Mouse (Mus musculus) c-Kit-positive CD71-positive TER-119-positive erythroid progenitor cells, embryonic 14.5 days (primary cell): ENCODE data around the gene Pik3c2b.

Source experiments
- DNase-seq: peaks from one replicate; pipeline ENCODE4 v3.0.0-alpha.2; 2013; ENCODE audit warnings: low spot score

Gene Pik3c2b

DNA sequence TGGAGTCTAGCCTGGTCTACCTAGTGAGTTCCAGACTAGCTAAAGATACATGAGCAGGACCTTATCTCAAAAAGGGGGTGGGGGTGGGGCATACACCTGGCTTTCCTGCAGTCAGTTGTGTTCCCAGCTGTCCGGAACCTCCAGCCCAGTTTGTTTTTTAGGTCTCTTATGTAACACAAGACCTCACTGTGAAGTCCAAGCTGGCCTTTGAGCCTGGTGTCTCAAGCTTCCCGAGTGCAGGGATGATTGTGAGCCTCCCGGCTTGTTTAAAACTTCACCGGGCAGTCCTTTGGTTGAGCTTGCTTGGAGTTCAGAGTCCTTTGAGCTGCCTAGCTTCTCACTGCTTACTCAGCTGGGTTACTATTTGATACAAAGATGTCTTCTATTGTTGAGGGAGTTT lies 88.6 kb downstream of the Pik3c2b start:
- peak; percentile 41 for DNase-seq

- DNase-seq, result no peak
These were observed 89.4 kb downstream of the Pik3c2b start for GRCm38 (mm10) chr1:133134881-133135280.

DNA sequence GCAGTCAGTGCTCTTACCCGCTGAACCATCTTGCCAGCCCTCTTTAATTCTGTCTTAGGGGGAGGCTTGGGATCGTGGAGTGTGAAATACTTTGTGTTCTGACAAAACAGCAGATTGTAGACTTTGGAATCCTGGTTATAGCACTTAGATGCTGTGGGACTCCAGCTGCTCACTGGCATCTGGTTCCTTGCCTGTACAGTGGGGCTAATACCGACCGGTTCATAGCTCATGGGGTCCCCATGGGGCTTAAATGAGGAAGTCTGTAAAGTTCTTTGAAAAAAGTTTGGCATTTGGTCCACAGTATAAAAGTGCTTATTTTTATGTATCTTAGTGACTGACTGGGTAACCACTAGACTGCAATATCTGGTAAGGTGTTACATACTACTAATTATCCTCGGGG lies 90.3 kb downstream of the Pik3c2b start:
- DNase-seq, result no peak

- DNase-seq, result no peak
These were observed 92.9 kb downstream of the Pik3c2b start for GRCm38 (mm10) chr1:133138401-133138800.

DNA sequence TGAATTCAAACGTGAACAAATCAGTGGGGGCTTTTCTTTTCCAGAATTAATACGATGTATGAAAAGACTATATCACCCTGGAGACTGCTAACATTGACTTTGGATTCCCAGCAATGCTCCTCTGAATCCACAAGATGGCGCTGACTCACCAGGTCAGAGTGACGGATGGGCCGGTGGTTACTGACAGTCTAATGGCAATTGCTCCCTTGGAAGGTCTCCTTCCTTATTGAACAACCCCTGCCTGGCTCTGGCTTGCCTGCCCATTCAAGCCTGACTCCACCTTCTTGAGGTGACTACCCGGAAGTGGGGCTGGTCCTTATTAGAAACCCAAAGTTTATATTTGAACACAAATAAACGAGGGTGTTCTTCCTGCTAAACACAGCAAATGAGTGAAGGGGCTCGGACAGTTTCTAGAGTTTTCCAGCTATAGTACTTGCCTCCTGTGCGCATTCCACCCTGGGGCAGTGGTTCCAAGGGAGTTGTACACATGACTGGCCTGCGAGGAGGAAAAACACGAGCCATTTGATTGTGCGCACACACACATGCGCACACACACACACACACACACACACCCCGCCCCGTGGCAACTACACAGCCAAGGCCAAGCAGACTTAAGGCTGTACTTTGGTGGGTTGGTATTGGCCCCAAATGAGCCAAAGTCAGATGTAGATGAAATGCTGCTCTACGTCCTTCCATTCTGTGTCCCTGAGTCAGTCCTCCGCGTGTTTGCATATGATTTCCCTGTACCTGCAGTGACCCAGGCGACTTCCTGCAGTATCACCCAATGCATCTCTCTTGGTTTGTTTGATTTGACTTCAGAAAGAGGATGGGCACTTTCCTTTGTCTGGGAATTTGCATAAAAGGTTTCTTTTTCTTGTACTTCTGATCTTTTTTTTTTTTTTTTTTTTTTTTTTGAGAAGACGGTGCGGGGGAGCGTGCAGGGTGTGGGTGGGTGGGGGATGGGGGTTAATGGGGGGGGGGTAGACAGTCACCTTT lies 100.8 kb downstream of the Pik3c2b start:
- peak; percentile 42 for DNase-seq

DNA sequence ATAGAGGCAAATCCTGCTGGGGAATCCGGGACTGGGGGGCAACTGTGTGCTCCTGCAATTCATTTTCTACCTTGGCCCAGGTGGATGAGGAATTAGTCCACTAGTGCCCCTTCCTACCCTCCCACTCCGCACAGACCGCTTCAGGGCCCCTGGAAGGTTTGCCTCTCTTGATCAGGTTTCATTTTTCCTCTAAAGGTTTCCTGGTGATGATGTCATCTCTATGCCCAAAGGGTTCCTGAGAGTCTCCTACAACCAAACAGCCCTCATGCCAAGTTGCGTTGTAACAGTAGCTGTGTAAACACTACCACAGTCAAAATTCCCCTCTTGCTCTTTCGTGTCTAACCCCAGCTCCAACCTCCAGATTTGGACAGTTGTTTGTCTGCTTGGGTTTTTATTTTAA lies 101.9 kb downstream of the Pik3c2b start:
- DNase-seq, result no peak

- DNase-seq, result no peak
These were observed 102.7 kb downstream of the Pik3c2b start for GRCm38 (mm10) chr1:133148122-133148521.

DNA sequence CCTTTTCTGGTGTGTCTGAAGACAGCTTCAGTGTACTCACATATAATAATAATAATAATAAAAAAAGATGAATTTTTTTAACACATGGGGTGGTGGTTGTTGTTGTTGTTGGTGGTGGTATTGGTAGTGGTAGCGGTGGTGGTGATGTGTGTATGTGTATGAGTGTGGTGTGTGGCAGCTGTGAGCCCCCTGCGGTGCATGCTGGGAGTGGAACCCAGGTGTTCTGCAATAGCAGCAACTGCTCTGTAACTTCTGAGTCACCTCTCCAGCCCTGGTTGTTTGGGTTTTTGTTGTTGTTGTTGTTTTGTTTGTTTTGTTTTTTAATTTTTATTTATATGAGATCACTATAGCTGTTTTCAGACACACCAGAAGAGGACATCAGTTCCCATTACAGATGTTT lies 105.1 kb downstream of the Pik3c2b start:
- no peak for DNase-seq

- DNase-seq, result no peak
These were observed 106.7 kb downstream of the Pik3c2b start for GRCm38 (mm10) chr1:133152213-133152612.

DNA sequence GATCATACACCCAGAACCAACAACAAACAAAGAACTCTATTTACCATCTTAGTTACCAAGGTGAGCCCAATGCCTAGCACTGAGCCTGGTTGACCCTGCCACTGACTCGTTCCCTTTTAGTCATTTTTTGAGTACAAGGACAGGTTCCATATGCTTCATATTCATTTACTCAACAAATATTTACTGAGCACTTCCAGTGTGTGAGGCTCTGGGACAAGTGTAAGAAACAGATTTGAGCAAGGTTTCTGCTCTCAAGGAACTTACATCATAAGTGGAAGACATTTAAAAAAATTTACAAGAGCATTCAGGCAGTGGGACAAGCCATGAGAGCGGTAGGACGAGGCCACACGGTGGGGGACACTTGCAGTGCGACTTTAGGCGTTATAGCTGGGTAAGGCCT lies 109.8 kb downstream of the Pik3c2b start:
- DNase-seq, result no peak
